ENCODE assay signal across 8 mouse cellular contexts in genomic region chr7:24638026-24638856, GRCm38 (mm10). TPM values are rescaled to one million over a fixed set of nuclear protein-coding genes. Genes with fewer than 3 reads are reported as not detected.
A peak's percentile ranks its signal among the peaks of the same experiment; 100 is the strongest.
DNase-seq lines count a peak whose midpoint lies in the region; ATAC-seq and TF ChIP-seq lines count a peak whose summit lies in the region.

No protein-coding gene starts in this region.

- no peaks in the 10 kb centered on the region for H3K9me3 ChIP-seq in lung, embryonic 16.5 days (ENCODE audit: control insufficient read depth, low read length)
- no peaks in the 10 kb centered on the region for H3K9me3 ChIP-seq in stomach, embryonic 14.5 days (ENCODE audit: control insufficient read depth, low read depth, low read length)

- H3K27me3 ChIP-seq in lung, embryonic 16.5 days (ENCODE audit: control insufficient read depth, insufficient read depth, low read depth, low read length): peaks cover 48% of the 10 kb centered on the region
- peaks cover 27% of the 10 kb centered on the region for H3K27me3 ChIP-seq in stomach, embryonic 14.5 days (ENCODE audit: control insufficient read depth, insufficient read depth, low read length)

- WGBS in lung, adult 2 months: 5% methylated on average over 35 of the region's 35 CpGs
- WGBS in lung, embryonic 16.5 days: 2% methylated on average over 35 of the region's 35 CpGs
- 3% methylated on average over 35 of the region's 35 CpGs for WGBS in stomach, embryonic 14.5 days

- peak overlapping the region; percentile 58 for H3K9ac ChIP-seq in lung, embryonic 16.5 days (ENCODE audit: low read length)
- 0 out of 2 replicates have a peak overlapping the region, but pooled peaks have one; percentile 6 for H3K9ac ChIP-seq in stomach, embryonic 14.5 days (replicated peaks; ENCODE audit: low read depth, low read length)

- peak; percentile 33 for DNase-seq in lung, adult 2 months
- no peak for DNase-seq in lung, postnatal 25 days (ENCODE audit: low spot score)
- peak; percentile 43 for DNase-seq in embryo, embryonic 10 days (ENCODE audit: low spot score)
- DNase-seq in ovary, postnatal 14 days (ENCODE audit: low spot score): no peak

- peak overlapping the region; percentile 93 for H3K4me2 ChIP-seq in lung, embryonic 16.5 days (ENCODE audit: low read depth, low read length)
- H3K4me2 ChIP-seq in stomach, embryonic 14.5 days (replicated peaks; ENCODE audit: low read depth, low read length): peak overlapping the region; percentile 76

- H3K27ac ChIP-seq in lung, embryonic 16.5 days (ENCODE audit: low read length): no peak overlapping the region
- H3K27ac ChIP-seq in stomach, embryonic 14.5 days (ENCODE audit: low read length): no peak overlapping the region

- no peak for TF ChIP-seq POLR2A in lung, adult 2 months (IDR thresholded peaks at IDR 0.05; ENCODE audit: borderline replicate concordance, extremely low read depth, low read depth, low read length)

- TF ChIP-seq CTCF in lung, adult 2 months (IDR thresholded peaks at IDR 0.05; ENCODE audit: insufficient read depth, low read length): no peak

- peak overlapping the region; percentile 33 for H3K4me3 ChIP-seq in lung, adult 2 months (replicated peaks; ENCODE audit: extremely low read depth, low read depth, low read length)
- H3K4me3 ChIP-seq in lung, embryonic 16.5 days (ENCODE audit: low read length): peak overlapping the region; percentile 50
- H3K4me3 ChIP-seq in stomach, embryonic 14.5 days (ENCODE audit: low read depth, low read length): peak overlapping the region; percentile 43

- 0 out of 2 replicates have a peak, but pooled peaks cover 2% of the 10 kb centered on the region for H3K4me1 ChIP-seq in lung, adult 2 months (ENCODE audit: control insufficient read depth, insufficient read depth, low read length)
- peaks cover 2% of the 10 kb centered on the region; the same call in 1 of the 2 replicates for H3K4me1 ChIP-seq in lung, embryonic 16.5 days (replicated peaks; ENCODE audit: control insufficient read depth, insufficient read depth, low read length)
- peaks cover 10% of the 10 kb centered on the region; the same call in 1 of the 2 replicates for H3K4me1 ChIP-seq in stomach, embryonic 14.5 days (ENCODE audit: control insufficient read depth, insufficient read depth, low read length)

- ATAC-seq in inflammation-experienced regulatory T-cells, adult 6 months: peak; percentile 75
- peak; percentile 53 for ATAC-seq in lung, embryonic 16.5 days (ENCODE audit: low read depth)
- ATAC-seq in stomach, embryonic 14.5 days (ENCODE audit: insufficient number of reproducible peaks, insufficient read depth, low FRiP score, low read depth): 0 out of 2 replicates have a peak, but pooled peaks have one; percentile 21
- ATAC-seq in frontal cortex, adult (ENCODE audit: low TSS enrichment): no peak

- no peaks in the 10 kb centered on the region for H3K36me3 ChIP-seq in lung, embryonic 16.5 days (ENCODE audit: control insufficient read depth, insufficient read depth, low read length)
- H3K36me3 ChIP-seq in stomach, embryonic 14.5 days (ENCODE audit: control insufficient read depth, insufficient read depth, low read length): no peaks in the 10 kb centered on the region

RNA-seq across cellular contexts. Expression of gene Lypd3, which starts 1.9 kb away (rescaled TPM):
- polyA plus RNA-seq in lung, adult 2 months (2012; rRNA removed): 0.07 and 63.0 TPM in 2 replicates
- not detected for polyA plus RNA-seq in inflammation-experienced regulatory T-cells, adult 6 months (2017; shearing (Covaris generic))
- polyA plus RNA-seq in lung, embryonic 16.5 days (2015; fragmentation: Nextera tagmentation; extraction: Ambion mirVana): 0.26 and 0.92 TPM in 2 replicates
- polyA plus RNA-seq in stomach, embryonic 14.5 days (2014; fragmentation: Nextera tagmentation; extraction: Ambion mirVana): 9.8 and 13.7 TPM in 2 replicates

RNA-seq across cellular contexts. Expression of gene Phldb3, which starts 27.7 kb away (rescaled TPM):
- 3.6 and 5.9 TPM in 2 replicates for polyA plus RNA-seq in lung, adult 2 months (2012; rRNA removed)
- 1 to 10 TPM in 1 of 3 experiments, under 1 TPM in 2; 0.22 to 1.2 (median 0.31) TPM for polyA plus RNA-seq in inflammation-experienced regulatory T-cells, adult 6 months (2017; shearing (Covaris generic))
- polyA plus RNA-seq in lung, embryonic 16.5 days (2015; fragmentation: Nextera tagmentation; extraction: Ambion mirVana): 0.15 and 0.21 TPM in 2 replicates
- 0.64 and 1.1 TPM in 2 replicates for polyA plus RNA-seq in stomach, embryonic 14.5 days (2014; fragmentation: Nextera tagmentation; extraction: Ambion mirVana)

RNA-seq across cellular contexts. Expression of gene Tex101, which starts 38.2 kb away (rescaled TPM):
- 0.18 TPM in 1 of 2 replicates, not detected in the other for polyA plus RNA-seq in lung, adult 2 months (2012; rRNA removed)
- polyA plus RNA-seq in inflammation-experienced regulatory T-cells, adult 6 months (2017; shearing (Covaris generic)): not detected
- not detected in 2 replicates for polyA plus RNA-seq in lung, embryonic 16.5 days (2015; fragmentation: Nextera tagmentation; extraction: Ambion mirVana)
- not detected in 2 replicates for polyA plus RNA-seq in stomach, embryonic 14.5 days (2014; fragmentation: Nextera tagmentation; extraction: Ambion mirVana)

RNA-seq across cellular contexts. Expression of gene Zfp575, which starts 50.8 kb away (rescaled TPM):
- polyA plus RNA-seq in lung, adult 2 months (2012; rRNA removed): 0.16 and 0.27 TPM in 2 replicates
- polyA plus RNA-seq in inflammation-experienced regulatory T-cells, adult 6 months (2017; shearing (Covaris generic)): under 1 TPM in 2 of 3 experiments, not detected in 1; 0.13 to 0.20 TPM
- 2.2 and 2.3 TPM in 2 replicates for polyA plus RNA-seq in lung, embryonic 16.5 days (2015; fragmentation: Nextera tagmentation; extraction: Ambion mirVana)
- 3.5 and 4.0 TPM in 2 replicates for polyA plus RNA-seq in stomach, embryonic 14.5 days (2014; fragmentation: Nextera tagmentation; extraction: Ambion mirVana)

RNA-seq across cellular contexts. Expression of gene Ethe1, which starts 50.9 kb away (rescaled TPM):
- 20.2 and 24.5 TPM in 2 replicates for polyA plus RNA-seq in lung, adult 2 months (2012; rRNA removed)
- polyA plus RNA-seq in inflammation-experienced regulatory T-cells, adult 6 months (2017; shearing (Covaris generic)): 10 to 100 TPM; 13.1 to 17.7 (median 17.6) TPM
- polyA plus RNA-seq in lung, embryonic 16.5 days (2015; fragmentation: Nextera tagmentation; extraction: Ambion mirVana): 21.9 and 22.4 TPM in 2 replicates
- polyA plus RNA-seq in stomach, embryonic 14.5 days (2014; fragmentation: Nextera tagmentation; extraction: Ambion mirVana): 36.6 and 40.1 TPM in 2 replicates

Comparison
In these comparisons a context has a peak if more than half of its experiments do, and no peak if none do; other contexts are left out.
1. DNase-seq: peak in lung, adult 2 months (single experiment) and embryo, embryonic 10 days (single experiment); none in lung, postnatal 25 days (single experiment) and ovary, postnatal 14 days (single experiment).
2. Peak in every context shown above with its lines, with median percentiles within 50 percentile points of each other: H3K4me3 ChIP-seq.